Mouse (Mus musculus) cerebellum, adult 11-12 months (tissue): ENCODE measurements around the gene Slc29a1.
A peak's percentile ranks its signal among the peaks of the same experiment; 100 is the strongest.

ENCODE experiments used
- DNase-seq: peaks from one replicate; pipeline ENCODE4 v3.0.0; 2022

The Slc29a1 gene

DNA sequence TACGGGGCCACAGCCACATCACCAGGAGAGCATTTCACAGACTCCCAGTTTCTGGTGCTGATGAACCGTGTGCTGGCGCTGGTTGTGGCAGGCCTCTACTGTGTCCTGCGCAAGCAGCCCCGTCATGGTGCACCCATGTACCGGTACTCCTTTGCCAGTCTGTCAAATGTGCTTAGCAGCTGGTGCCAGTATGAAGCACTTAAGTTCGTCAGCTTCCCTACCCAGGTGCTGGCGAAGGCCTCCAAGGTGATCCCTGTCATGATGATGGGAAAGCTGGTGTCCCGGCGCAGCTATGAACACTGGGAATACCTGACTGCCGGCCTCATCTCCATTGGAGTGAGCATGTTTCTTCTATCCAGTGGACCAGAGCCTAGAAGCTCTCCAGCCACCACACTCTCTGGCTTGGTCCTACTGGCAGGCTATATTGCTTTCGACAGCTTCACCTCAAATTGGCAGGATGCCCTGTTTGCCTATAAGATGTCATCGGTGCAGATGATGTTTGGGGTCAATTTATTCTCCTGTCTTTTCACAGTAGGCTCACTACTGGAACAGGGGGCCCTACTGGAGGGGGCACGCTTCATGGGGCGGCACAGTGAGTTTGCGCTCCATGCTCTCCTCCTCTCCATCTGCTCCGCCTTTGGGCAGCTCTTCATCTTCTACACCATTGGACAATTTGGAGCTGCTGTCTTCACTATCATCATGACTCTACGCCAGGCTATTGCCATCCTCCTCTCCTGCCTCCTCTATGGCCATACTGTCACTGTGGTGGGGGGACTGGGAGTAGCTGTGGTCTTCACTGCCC, 32.8 kb downstream of the Slc29a1 start:
- no peak for DNase-seq

DNA sequence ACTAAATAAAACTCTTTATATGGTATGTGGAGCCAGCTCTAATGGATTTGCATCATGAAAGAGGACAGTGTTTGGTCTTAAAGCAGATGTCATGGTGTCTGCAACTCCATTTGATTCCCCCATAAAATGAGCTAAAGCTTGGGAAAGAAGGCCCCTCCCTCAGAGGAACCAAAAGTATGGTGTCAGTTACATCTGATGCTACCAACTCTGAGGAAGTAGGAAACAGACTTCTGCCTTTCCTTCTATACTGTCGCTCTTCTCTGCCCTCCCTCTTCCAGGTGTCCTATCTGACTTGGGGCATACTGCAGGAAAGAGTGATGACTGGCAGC, 33.4 kb downstream of the Slc29a1 start:
- no peak for DNase-seq

DNA sequence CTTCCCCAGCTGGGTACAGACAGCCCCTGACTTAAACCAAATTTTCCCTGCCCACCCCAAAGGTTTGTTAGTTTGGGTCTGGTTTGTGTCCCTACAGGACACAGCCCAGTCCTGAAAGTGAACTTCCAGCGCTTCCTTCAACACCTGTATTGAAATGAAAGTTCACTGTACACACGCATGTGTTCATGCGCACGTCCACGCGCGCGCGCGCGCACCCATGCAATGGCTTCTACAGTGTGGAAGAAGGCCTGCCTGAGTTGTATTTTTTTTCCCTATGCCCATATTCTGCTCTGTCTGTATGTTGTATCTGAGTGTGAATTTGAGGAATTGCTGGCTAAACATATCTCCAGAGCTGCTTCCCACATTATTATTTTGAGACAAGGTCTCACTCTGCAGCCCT, 34.3 kb downstream of the Slc29a1 start:
- no peak for DNase-seq

DNA sequence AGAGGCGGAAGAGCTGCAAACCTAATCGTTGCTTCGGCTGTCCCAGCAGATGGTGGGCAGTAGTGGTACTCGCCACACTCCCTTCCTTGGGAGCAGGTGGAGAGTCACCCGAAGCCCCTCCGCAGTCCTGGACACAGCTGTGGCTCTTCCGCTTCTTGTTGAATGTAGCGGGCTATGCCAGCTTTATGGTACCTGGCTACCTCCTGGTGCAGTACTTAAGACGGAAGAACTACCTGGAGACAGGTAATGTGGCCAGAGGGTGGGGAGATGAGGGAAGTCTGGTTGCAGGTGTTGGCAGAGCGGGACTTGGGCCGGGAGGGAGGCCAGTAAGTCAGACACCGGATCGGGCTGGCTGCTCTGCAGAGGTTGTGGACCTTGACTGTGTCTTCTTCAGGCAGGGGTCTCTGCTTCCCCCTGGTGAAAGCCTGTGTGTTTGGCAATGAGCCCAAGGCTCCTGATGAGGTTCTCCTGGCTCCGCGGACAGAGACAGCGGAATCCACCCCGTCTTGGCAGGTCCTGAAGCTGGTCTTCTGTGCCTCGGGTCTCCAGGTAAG, 34.8 kb downstream of the Slc29a1 start:
- DNase-seq, result peak; percentile 71

DNA sequence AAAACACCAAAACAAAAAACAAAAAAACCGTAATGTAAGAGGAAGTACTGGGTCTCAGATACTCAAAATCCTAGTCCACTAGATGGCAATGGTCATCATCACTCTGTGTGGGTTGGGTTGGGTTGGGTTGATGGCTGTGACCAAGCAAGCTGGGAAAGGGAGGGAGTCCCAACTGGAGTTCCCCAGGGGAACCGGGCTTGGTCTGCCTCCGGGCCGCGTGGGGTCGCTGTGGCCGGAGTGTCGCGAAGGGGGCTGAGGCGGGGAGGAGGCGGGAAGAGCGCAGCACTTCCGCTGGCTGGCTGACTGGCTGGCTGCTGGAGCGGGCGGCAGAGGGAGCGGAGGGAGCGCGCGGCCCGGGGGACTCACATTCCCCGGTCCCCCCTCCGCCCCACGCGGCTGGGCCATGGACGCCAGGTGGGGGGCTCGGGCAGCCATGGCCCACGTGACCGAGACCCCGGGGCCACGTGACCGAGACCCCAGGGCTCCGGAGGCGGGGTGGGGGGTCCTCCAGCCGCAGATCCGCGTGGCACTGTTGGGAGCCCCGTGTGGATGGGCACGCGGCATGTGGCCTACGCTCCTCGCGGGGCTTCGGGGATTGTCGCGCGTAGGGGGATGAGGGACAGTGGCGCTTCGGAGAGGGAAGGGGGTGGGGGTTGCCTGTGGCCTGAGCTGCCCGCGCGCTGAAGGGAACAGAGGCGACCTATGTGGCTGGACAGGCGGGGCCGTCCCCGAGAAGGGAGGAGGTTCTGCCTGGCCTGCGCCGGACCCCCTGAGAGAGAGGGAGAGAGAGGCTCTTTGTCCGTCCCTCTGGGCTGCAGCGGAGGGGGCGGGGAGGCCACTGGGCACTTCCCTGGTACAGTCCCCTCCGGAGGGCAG, 35.5 kb downstream of the Slc29a1 start, which contains the start of gene Slc35b2:
TSS of gene Slc35b2 (plus strand) at position 220 of the 876 bp plus-strand sequence.
- peak; percentile 94 for DNase-seq

DNA sequence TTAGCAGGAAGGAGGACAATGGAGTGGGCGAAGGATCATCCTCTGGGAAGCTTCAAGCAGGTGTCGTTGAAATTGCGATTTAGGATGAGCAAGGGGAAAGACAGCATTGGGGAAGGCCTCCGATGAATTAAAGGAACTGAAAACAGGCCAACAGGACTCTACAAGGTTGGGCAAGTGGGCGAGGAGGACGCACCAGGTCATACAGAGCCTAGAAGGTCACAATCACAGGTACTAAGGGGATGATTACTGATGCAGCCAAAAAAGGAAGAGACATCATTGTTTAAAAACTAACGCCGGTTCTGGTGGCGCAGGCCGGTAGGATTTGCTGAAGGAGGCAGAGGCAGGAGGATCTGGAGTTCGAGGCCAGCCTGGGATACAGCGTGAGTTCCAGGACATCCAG, 36.2 kb downstream of the Slc29a1 start:
- peak; percentile 60 for DNase-seq

DNA sequence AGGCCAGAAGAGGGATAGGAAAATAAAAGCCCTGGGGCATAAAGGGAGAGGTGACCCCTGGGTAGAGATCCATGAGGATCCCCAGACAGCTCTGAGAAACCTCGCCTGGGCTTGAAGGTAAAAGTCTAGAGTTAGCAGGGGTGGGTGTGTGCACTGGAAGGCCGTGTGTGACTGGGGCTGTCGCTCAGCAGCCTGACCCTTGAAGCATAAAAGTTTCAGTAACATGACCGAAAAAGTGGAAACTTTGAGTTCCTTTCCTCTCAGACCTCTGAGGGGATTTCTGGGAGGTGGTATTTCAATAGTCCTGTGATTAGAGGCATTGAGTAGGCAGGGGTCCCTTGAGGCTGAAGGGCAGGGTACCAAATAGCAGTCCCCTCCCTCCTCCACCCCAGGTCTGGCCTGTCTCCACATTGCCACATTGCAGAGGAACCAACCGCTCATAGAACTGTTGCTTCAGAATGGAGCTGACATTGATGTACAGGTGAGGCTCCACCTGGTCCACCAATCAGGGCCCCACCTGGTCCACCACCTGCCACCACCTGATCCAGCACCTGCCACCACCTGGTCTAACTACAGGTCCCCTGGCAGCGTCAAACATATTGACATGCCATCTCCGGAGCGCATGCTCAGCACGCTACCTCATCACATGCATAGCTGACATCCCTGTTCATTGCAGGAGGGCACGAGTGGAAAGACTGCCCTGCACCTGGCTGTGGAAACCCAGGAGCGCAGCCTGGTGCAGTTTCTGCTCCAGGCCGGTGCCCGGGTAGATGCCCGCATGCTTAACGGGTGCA, 39.5 kb downstream of the Slc29a1 start:
- DNase-seq, result peak; percentile 85

DNA sequence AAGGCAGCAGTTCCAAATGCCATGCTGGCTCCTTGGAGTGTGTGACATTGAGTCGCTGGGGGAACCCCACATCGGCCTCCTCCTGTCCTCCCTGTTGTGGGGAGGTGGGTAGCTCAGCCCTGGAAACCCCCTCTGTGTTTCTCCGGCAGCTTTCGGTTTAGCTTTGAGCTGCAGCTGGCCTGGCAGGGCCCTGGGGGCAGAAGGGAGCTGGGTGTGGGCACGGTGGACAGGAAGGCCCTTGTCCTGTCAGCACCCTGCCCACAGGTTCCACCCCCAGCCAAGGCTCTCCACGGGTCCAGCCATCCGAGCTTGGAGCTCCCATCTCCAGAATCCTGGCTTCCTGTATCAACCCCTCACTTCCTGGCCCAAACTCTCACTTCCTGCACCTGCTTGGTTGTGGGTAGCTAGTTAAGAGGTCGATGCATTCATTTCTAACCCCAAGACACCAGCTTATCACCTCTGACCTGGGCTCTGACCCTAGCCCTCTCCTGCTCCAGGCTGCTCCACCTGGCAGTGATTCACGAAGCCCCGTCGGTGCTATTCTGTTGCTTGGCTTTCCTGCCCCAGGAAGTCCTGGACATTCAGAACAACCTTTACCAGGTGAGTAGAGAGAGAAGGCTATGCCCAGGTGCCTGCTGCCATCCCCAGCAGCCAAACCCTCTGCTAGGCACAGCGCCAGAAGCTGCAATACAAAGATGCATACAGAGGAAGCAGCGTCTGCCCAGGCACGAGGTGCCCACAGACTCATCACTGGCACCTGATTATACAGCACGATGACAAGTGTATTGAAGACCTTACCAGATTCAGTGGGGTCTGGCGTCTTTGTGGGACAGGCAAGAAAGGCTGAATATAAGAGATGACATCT, 41.2 kb downstream of the Slc29a1 start:
- peak; percentile 60 for DNase-seq

DNA sequence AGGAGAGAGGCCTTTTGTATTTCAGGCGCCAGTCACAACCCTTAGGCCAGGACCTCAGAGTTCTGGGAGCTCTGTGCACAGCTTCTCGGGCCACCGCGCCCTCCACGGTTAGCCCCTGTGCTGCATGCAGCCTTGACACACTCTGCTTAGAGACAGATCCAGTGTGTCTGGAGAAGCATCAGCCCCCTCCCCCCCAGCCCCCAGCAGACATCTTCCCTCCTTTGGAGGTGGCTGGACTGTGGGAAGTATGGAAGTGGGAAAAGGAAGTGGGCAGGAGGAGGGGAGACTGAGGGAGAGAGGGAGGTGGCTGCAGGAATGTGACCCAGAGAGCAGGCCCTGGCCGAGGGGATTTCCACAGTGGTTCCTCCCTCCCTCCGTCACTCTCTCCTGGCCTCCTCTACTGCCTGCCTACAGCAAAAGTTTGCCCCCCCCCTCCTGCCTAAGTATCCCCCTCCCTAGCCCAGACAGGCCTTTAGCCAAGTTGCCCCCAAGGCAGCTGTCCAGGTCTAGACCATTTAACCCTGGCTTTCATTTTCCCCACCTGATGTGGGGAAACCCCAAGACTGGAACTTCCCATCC, 42.1 kb downstream of the Slc29a1 start:
- DNase-seq, result peak; percentile 45

DNA sequence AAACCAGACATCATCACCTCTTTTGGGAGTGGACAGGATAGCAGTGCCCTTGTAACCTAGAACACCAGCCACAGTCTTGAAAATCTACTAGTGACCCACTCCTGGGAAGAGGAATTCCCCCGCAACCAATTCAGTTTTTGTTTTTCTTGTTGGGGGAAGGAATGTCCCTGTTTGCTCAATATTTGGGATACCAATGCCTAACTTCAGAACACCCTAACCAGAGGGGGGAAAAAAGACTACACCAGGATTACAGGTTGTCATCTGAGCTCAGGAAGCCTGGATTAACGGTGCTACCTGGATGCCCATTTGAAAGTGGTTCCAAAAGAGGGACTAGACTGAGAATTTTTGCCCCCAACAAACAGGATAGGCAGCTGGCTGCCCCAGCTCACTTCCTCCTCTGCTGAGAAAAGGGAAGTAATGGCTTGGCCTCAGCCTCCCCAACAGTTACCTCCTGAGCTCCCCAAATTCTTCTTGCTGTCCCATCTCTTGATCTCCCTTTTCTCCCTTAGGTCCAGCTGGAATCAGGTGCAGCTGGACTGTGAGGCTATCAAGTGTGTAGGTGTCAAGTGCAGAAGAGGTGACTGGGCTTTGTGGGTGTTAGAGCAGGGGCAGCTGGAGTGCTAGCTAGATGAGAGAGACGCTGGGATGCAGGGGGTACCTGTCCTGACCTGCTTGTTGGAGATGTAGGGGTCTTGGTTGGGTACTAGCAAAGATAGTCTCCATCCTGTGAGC, 42.7 kb downstream of the Slc29a1 start:
- no peak for DNase-seq

DNA sequence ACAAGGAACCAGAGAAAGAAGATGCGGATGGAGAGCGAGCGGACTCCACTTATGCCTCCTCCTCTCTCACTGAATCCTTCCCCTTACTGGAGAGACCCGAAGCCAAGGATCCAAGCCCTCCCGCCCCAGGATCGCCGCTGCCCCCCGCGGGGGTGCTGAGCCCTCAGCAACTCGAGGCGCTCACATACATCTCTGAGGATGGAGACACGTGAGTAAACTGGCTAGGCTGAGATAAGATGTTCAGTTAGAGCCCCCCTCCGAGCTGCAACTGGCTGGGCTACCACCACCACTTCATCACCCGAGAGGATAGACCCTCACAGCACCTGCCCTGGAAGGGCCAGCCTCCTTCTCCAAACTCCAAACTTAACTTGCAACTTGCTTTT, 43.3 kb downstream of the Slc29a1 start:
- DNase-seq, result peak; percentile 64

DNA sequence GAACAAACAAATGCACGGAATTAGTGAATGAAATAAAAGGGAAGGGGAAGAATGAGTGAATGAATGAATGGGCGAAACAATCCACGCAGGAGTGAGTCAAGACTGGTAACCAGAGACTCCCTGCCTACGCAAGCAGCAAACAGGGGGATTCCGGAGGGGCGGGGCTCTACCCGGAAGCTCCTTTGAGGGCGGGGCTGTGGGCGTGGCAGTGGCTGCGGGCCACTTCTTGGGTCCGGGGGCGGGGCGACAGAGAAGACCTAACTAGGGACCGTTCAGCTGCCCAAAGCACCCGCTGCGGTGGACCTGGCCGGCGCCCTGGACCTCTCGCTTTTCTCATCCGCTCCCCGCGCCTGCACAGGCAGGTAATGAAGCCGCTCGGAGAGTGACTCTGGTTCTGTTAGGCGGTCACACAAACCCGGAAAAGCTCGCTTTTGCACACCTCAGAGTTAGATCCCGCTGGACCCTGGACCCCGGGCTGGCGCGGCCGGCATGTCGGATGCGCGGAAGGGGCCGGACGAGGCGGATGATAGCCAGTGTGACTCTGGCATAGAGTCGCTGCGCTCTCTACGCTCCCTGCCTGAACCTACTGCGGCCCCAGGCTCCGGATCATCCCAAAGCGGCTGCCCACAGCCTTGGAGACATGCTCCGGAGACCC, 43.8 kb downstream of the Slc29a1 start, which contains the start of gene Nfkbie:
TSS of gene Nfkbie (plus strand) at position 252 of the 655 bp plus-strand sequence.
- DNase-seq, result peak; percentile 91

DNA sequence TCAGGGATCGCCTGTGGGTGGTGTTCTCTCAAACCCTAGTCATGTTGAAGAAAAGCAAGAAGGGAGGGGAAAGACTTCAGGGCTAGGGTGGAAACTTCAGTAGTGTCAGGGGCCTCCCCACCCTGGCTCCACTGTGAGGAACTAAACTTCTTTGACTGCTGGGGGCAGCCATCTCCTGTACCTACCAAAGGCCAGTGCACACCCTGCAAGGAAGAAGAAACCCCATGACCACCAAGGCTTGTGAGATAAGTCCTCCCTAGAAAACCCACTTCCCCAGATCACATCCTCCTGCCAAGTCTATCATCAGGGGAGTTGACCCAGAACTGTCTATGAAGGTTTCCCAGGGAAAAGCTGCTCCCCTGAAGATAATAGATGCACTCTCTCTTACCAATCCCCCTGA, 45.0 kb downstream of the Slc29a1 start:
- peak; percentile 34 for DNase-seq

DNA sequence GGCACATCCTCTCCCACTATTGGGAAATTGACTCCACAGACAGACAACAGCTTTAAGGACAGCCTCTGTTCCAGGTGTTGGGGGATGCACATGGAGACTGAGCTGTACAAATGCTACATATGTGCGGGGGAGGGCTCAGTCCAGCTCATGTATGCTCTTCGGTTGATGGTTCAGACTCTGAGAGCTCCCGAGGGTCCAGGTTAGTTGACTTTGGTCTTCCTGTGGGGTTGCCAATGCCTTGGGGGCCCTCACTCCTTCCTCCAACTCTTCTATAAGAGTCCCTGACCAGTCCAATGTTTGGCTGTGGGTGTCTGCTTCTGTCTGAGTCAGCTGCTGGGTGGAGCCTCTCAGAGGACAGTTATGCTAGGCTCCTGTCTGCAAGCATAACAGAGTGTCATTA, 46.3 kb downstream of the Slc29a1 start:
- peak; percentile 51 for DNase-seq

DNA sequence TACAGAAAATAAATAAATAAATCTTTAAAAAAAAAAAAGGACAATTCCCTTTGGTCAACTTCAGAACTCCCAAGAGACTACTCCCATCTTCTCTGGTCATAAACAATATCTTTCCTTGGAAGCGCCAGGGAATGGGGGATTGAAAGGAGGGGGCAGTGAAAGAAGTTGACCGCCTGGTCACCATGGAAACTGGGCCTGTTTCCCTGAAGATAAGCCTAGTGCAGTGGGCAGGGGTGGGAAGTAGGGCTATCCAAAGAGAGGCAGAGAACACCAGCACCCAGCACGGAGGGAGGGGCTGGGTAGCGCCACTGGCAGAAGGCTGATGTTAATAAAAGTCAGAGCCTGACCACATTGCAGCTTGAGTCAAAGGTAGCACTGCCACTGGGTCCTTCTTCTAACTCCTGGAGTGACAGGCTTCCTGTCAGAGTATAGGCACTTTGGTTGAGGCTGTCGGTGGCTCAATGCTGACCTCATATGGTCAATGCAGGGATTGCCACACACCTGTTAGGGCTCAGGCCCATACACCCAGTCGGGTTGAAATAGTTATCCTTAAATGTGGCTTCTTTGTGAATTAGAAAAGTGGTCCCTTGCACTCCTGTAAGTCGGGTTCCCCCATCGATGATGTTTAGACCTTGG, 47.5 kb downstream of the Slc29a1 start:
- peak; percentile 85 for DNase-seq

DNA sequence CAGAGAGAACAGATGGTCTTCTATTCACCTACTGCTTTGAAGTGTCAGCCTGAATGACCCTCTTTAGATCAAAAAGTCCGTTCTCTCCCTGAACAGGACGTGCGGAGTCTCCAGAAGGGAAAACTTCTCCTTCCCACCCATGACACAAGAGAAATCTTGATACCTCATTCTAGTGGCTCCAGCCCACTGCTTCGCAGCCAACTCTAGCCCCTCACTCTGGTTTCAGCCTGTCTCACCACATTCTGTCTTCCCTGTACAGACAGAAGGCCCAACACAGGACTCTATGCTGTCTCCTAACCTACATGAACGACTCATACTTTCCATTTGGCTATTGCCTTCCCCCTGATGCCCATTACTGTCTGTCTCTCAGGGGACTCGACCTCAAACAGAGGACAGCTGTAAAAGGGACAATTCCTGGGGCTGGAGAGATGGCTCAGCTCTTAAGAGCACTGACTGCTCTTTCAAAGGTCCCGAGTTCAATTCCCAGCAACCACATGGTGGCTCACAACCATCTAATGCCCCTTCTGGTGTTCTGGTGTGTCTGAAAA, 48.1 kb downstream of the Slc29a1 start:
- DNase-seq, result peak; percentile 51

DNA sequence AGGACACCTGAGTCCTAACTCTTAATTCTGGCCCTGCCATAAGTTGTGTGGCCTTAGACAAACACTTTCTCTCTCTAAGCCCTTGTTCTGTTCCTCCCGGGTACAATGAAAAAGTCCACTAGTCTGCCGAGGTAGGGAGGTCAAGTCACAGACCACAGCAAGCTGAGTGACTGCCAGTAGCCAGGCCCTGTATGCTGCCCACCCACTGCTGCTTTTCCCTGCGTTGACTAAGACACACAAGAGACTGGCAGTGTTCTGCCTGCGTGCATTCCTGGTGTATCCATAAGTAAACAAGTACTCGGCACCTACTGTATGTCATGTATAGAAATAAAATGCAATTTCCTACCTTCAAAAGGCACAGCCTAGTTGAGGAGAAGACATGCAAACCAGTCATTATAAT, 49.2 kb downstream of the Slc29a1 start:
- DNase-seq, result peak; percentile 68

DNA sequence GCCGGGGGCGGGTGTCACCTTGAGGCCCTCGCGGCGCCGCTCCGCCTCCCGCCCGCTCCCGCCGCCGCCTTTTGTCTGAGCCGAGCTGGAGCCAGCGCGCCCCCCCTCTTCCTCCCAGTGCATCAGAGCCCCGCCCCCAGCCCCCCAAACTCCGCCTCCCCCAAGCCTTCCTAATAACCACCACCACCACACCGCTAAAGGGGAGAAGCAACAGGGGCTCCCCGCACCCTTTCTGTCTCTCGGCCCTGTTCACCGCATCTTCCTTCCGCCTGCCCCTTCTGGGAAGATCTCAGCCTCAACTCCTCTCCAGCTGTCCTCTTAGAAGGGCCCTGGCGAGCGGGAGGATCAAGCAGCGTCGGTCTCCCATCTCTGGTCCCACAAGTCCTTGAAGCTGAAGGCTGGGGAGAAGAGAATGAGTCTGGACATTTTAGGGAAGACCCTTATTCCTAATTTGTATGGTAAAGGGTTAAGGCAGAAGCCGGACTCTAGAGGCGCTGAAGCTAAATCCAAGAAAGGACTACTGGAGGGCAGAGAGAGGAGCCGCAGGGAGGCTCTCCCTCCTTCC, 49.7 kb downstream of the Slc29a1 start, which contains the start of gene Tmem151b:
TSS of gene Tmem151b (minus strand) at position 61 of the 565 bp plus-strand sequence.
- DNase-seq, result peak; percentile 80
